10 mouse cellular contexts compared by ENCODE assay signal in genomic region chr9:67875337-67875736, GRCm38 (mm10). TPM values are rescaled to one million over a fixed set of nuclear protein-coding genes. Genes with fewer than 3 reads are reported as not detected.
A peak's percentile ranks its signal among the peaks of the same experiment; 100 is the strongest.
DNase-seq lines count a peak whose midpoint lies in the region; ATAC-seq and TF ChIP-seq lines count a peak whose summit lies in the region.
"Had no signal": no experiment of that assay in that cellular context is flagged by ENCODE, and none has a peak within 500 bp of the region (broad histone marks: within the 10 kb centered on the region; RNA-seq: fewer than 3 reads in every experiment).

No protein-coding gene starts in this region.

- no peaks in the 10 kb centered on the region for H3K4me1 ChIP-seq in hindbrain, postnatal 0 days (ENCODE audit: insufficient read depth, low read length)
- H3K4me1 ChIP-seq in hindbrain, embryonic 16.5 days (ENCODE audit: control insufficient read depth, insufficient read depth, low read depth, low read length), result no peaks in the 10 kb centered on the region
- H3K4me1 ChIP-seq in E14TG2a.4 (replicated peaks; ENCODE audit: low read depth, low read length), result peaks cover 6% of the 10 kb centered on the region
- H3K4me1 ChIP-seq in lung, embryonic 14.5 days (ENCODE audit: insufficient read depth), result no peaks in the 10 kb centered on the region
- no peaks in the 10 kb centered on the region for H3K4me1 ChIP-seq in forebrain, embryonic 11.5 days (replicated peaks; ENCODE audit: control insufficient read depth, insufficient read depth, low read length)

- intact Hi-C loops in heart, postnatal 10 days (cut with DNase I), result loop anchor here (1.0 kb wide), 2 partner anchors 47 to 117 kb away; no protein-coding TSS in a partner anchor

- no peaks in the 10 kb centered on the region for H3K36me3 ChIP-seq in hindbrain, postnatal 0 days (ENCODE audit: insufficient read depth, low read length)
- H3K36me3 ChIP-seq in hindbrain, embryonic 16.5 days (ENCODE audit: control insufficient read depth, insufficient read depth, low read length), result no peaks in the 10 kb centered on the region
- H3K36me3 ChIP-seq in E14TG2a.4 (ENCODE audit: insufficient read depth, low read length), result peaks cover 3% of the 10 kb centered on the region; the same call in 1 of the 2 replicates
- H3K36me3 ChIP-seq in lung, embryonic 14.5 days (ENCODE audit: insufficient read depth), result peaks cover 3% of the 10 kb centered on the region; the same call in 1 of the 2 replicates
- H3K36me3 ChIP-seq in forebrain, embryonic 11.5 days (ENCODE audit: control insufficient read depth, insufficient read depth, low read length), result no peaks in the 10 kb centered on the region
- H3K36me3 ChIP-seq: limb, embryonic 12.5 days had no signal

- DNase-seq in hindbrain, postnatal 0 days (ENCODE audit: low spot score), result peak; percentile 60
- DNase-seq in brain, adult 2 months (ENCODE audit: low read depth, low spot score), result peak; percentile 81
- DNase-seq in heart, postnatal 10 days, result peak; percentile 51 to 57
- DNase-seq in lung, embryonic 14.5 days, result peak; percentile 70
- DNase-seq in ovary, postnatal 14 days (ENCODE audit: low spot score), result no peak
- DNase-seq in forebrain, embryonic 11.5 days (ENCODE audit: low spot score), result no peak

- H3K9ac ChIP-seq in hindbrain, postnatal 0 days (replicated peaks; ENCODE audit: low read length), result no peak overlapping the region
- no peak overlapping the region for H3K9ac ChIP-seq in hindbrain, embryonic 16.5 days (ENCODE audit: low read depth, low read length)
- H3K9ac ChIP-seq in lung, embryonic 14.5 days, result no peak overlapping the region
- H3K9ac ChIP-seq in forebrain, embryonic 11.5 days (ENCODE audit: low read length), result no peak overlapping the region
- H3K9ac ChIP-seq: embryonic facial prominence, embryonic 13.5 days; limb, embryonic 12.5 days had no signal

- no peak overlapping the region for H3K4me3 ChIP-seq in hindbrain, postnatal 0 days (ENCODE audit: low read length)
- no peak overlapping the region for H3K4me3 ChIP-seq in hindbrain, embryonic 16.5 days (ENCODE audit: low read length)
- no peak overlapping the region for H3K4me3 ChIP-seq in E14TG2a.4 (replicated peaks; ENCODE audit: low read length)
- no peak overlapping the region for H3K4me3 ChIP-seq in lung, embryonic 14.5 days (ENCODE audit: low read depth, low read length)
- no peak overlapping the region for H3K4me3 ChIP-seq in forebrain, embryonic 11.5 days (ENCODE audit: low read depth, low read length)
- H3K4me3 ChIP-seq: embryonic facial prominence, embryonic 13.5 days; limb, embryonic 12.5 days had no signal

- no peak overlapping the region for H3K27ac ChIP-seq in hindbrain, postnatal 0 days
- no peak overlapping the region for H3K27ac ChIP-seq in hindbrain, embryonic 16.5 days (ENCODE audit: low read depth, low read length)
- no peak overlapping the region for H3K27ac ChIP-seq in lung, embryonic 14.5 days (ENCODE audit: low read depth)
- H3K27ac ChIP-seq in forebrain, embryonic 11.5 days (ENCODE audit: low read depth, low read length), result no peak overlapping the region
- H3K27ac ChIP-seq: embryonic facial prominence, embryonic 13.5 days; limb, embryonic 12.5 days had no signal

- peak; percentile 73 for TF ChIP-seq CTCF in hindbrain, postnatal 0 days (IDR thresholded peaks at IDR 0.05; ENCODE audit: low read depth)
- peak; percentile 78 for TF ChIP-seq CTCF in E14TG2a.4 (conservative IDR thresholded peaks at IDR 0.05; ENCODE audit: low read length)
- TF ChIP-seq CTCF in lung, embryonic 14.5 days (IDR thresholded peaks at IDR 0.05; ENCODE audit: low read depth), result peak; percentile 77

- no peak for ATAC-seq in hindbrain, postnatal 0 days
- ATAC-seq in hindbrain, embryonic 16.5 days, result no peak
- ATAC-seq in lung, embryonic 14.5 days (ENCODE audit: insufficient read depth), result no peak
- ATAC-seq in forebrain, embryonic 11.5 days (replicated peaks; ENCODE audit: low FRiP score), result no peak

- H3K4me2 ChIP-seq in hindbrain, postnatal 0 days (ENCODE audit: low read depth, low read length), result no peak overlapping the region
- H3K4me2 ChIP-seq in hindbrain, embryonic 16.5 days (ENCODE audit: low read length), result no peak overlapping the region
- no peak overlapping the region for H3K4me2 ChIP-seq in lung, embryonic 14.5 days
- H3K4me2 ChIP-seq in forebrain, embryonic 11.5 days (ENCODE audit: low read depth, low read length, severe bottlenecking), result no peak overlapping the region
- H3K4me2 ChIP-seq: embryonic facial prominence, embryonic 13.5 days; limb, embryonic 12.5 days had no signal

- WGBS in hindbrain, postnatal 0 days, result 59% methylated on average over 2 of the region's 2 CpGs
- WGBS in hindbrain, embryonic 16.5 days, result 74% methylated on average over 2 of the region's 2 CpGs
- 52% methylated on average over 2 of the region's 2 CpGs for WGBS in lung, embryonic 14.5 days
- 62% methylated on average over 2 of the region's 2 CpGs for WGBS in forebrain, embryonic 11.5 days

- no peaks in the 10 kb centered on the region for H3K9me3 ChIP-seq in hindbrain, postnatal 0 days (ENCODE audit: low read length)
- no peaks in the 10 kb centered on the region for H3K9me3 ChIP-seq in hindbrain, embryonic 16.5 days (ENCODE audit: control insufficient read depth, low read length)
- no peaks in the 10 kb centered on the region for H3K9me3 ChIP-seq in E14TG2a.4 (ENCODE audit: low read length)
- H3K9me3 ChIP-seq in lung, embryonic 14.5 days (ENCODE audit: low read depth, low read length), result no peaks in the 10 kb centered on the region
- H3K9me3 ChIP-seq in forebrain, embryonic 11.5 days (ENCODE audit: control insufficient read depth, low read length), result no peaks in the 10 kb centered on the region
- H3K9me3 ChIP-seq: embryonic facial prominence, embryonic 13.5 days; limb, embryonic 12.5 days had no signal

- H3K27me3 ChIP-seq in hindbrain, postnatal 0 days (ENCODE audit: insufficient read depth, low read length), result no peaks in the 10 kb centered on the region
- no peaks in the 10 kb centered on the region for H3K27me3 ChIP-seq in hindbrain, embryonic 16.5 days (replicated peaks; ENCODE audit: control insufficient read depth, insufficient read depth, low read length)
- H3K27me3 ChIP-seq in E14TG2a.4 (ENCODE audit: insufficient read depth, low read length), result no peaks in the 10 kb centered on the region
- no peaks in the 10 kb centered on the region for H3K27me3 ChIP-seq in lung, embryonic 14.5 days (ENCODE audit: insufficient read depth, low read length)
- H3K27me3 ChIP-seq in forebrain, embryonic 11.5 days (ENCODE audit: control insufficient read depth, insufficient read depth, low read length), result no peaks in the 10 kb centered on the region
- H3K27me3 ChIP-seq: embryonic facial prominence, embryonic 13.5 days; limb, embryonic 12.5 days had no signal

RNA-seq across cellular contexts. Expression of gene Vps13c, which starts 35.1 kb away (rescaled TPM):
- total RNA-seq in hindbrain, postnatal 0 days (2014; rRNA removed), result 23.1 and 25.8 TPM in 2 replicates
- polyA plus RNA-seq in hindbrain, postnatal 0 days (2015; fragmentation: Nextera tagmentation; extraction: Ambion mirVana), result 7.5 TPM in 2 replicates
- 8.1 and 9.3 TPM in 2 replicates for polyA plus RNA-seq in hindbrain, embryonic 16.5 days (2015; fragmentation: Nextera tagmentation; extraction: Ambion mirVana)
- 10 to 100 TPM; 33.1 to 41.8 TPM for total RNA-seq in heart, postnatal 10 days (2021)
- polyA plus RNA-seq in lung, embryonic 14.5 days (2014; fragmentation: Nextera tagmentation; extraction: Ambion mirVana), result 6.6 TPM in 2 replicates
- 5.6 and 7.1 TPM in 2 replicates for polyA plus RNA-seq in forebrain, embryonic 11.5 days (2014; fragmentation: Nextera tagmentation; extraction: Ambion mirVana)

RNA-seq across cellular contexts. Expression of gene C2cd4a, which starts 43.2 kb away (rescaled TPM):
- 4.4 TPM in 1 of 2 replicates, not detected in the other for total RNA-seq in hindbrain, postnatal 0 days (2014; rRNA removed)
- 0.54 and 0.59 TPM in 2 replicates for polyA plus RNA-seq in hindbrain, postnatal 0 days (2015; fragmentation: Nextera tagmentation; extraction: Ambion mirVana)
- 0.32 and 0.46 TPM in 2 replicates for polyA plus RNA-seq in hindbrain, embryonic 16.5 days (2015; fragmentation: Nextera tagmentation; extraction: Ambion mirVana)
- total RNA-seq in heart, postnatal 10 days (2021), result not detected
- polyA plus RNA-seq in lung, embryonic 14.5 days (2014; fragmentation: Nextera tagmentation; extraction: Ambion mirVana), result 1.3 and 1.9 TPM in 2 replicates
- 0.13 and 0.25 TPM in 2 replicates for polyA plus RNA-seq in forebrain, embryonic 11.5 days (2014; fragmentation: Nextera tagmentation; extraction: Ambion mirVana)

Comparison
In these comparisons a context has a peak if more than half of its experiments do, and no peak if none do; other contexts are left out.
1. DNase-seq: peak in hindbrain, postnatal 0 days (single experiment), brain, adult 2 months (single experiment), heart, postnatal 10 days (2 of 2) and lung, embryonic 14.5 days (single experiment); none in ovary, postnatal 14 days (single experiment) and forebrain, embryonic 11.5 days (single experiment).
2. Peak in every context shown above with its lines, with median percentiles within 50 percentile points of each other: CTCF ChIP-seq.